Mouse (Mus musculus) limb, embryonic 14.5 days (tissue): ENCODE measurements around the gene Khnyn. TPM values are rescaled to one million over a fixed set of nuclear protein-coding genes. Genes with fewer than 3 reads are reported as not detected.

ENCODE experiments used
- ATAC-seq: fragments of 200-750 bp; cut with Nextera tagmentation; 2 replicates; pipeline ENCODE4 v1.8.0; 2017; ENCODE audit warnings: low read depth, moderate number of reproducible peaks, moderate TSS enrichment; ENCODE audit not compliant: low FRiP score
- DNase-seq: peaks from one replicate; pipeline ENCODE4 v3.0.0-alpha.2; 2015; ENCODE audit warnings: low spot score
- H3K27ac ChIP-seq: fragments of 300-500 bp; sonication (generic); replicated peaks from 2 replicates; pipeline ENCODE4 v1.5.1; 2014; ENCODE audit warnings: low read depth, mild to moderate bottlenecking, low read length, moderate library complexity, mixed read lengths
- H3K27me3 ChIP-seq: fragments of 300-500 bp; sonication (generic); 2 replicates; pipeline ENCODE4 v1.6.1; 2014; ENCODE audit warnings: low read length, mixed read lengths; ENCODE audit not compliant: control insufficient read depth, insufficient read depth
- H3K36me3 ChIP-seq: fragments of 300-500 bp; sonication (generic); 2 replicates; pipeline ENCODE4 v1.6.1; 2014; ENCODE audit warnings: mild to moderate bottlenecking, low read length, moderate library complexity, mixed read lengths; ENCODE audit not compliant: control insufficient read depth, insufficient read depth
- H3K4me1 ChIP-seq: fragments of 300-500 bp; sonication (generic); 2 replicates; pipeline ENCODE4 v1.6.1; 2014; ENCODE audit warnings: antibody characterized with exemption, low read length, mixed read lengths; ENCODE audit not compliant: control insufficient read depth, insufficient read depth
- H3K4me2 ChIP-seq: fragments of 300-500 bp; sonication (generic); replicated peaks from 2 replicates; pipeline ENCODE4 v1.6.1; 2014; ENCODE audit warnings: low read depth, mild to moderate bottlenecking, low read length, moderate library complexity; ENCODE audit not compliant: severe bottlenecking
- H3K4me3 ChIP-seq: fragments of 300-500 bp; sonication (generic); replicated peaks from 2 replicates; pipeline ENCODE4 v1.5.1; 2014; ENCODE audit warnings: low read length
- H3K9ac ChIP-seq: fragments of 300-500 bp; sonication (generic); 2 replicates; pipeline ENCODE4 v1.6.1; 2014; ENCODE audit warnings: mild to moderate bottlenecking, low read depth, low read length, moderate library complexity; ENCODE audit not compliant: severe bottlenecking
- H3K9me3 ChIP-seq: fragments of 300-500 bp; sonication (generic); 2 replicates; pipeline ENCODE4 v1.6.1; 2016; ENCODE audit warnings: low read length; ENCODE audit not compliant: control insufficient read depth
- POLR2A ChIP-seq: fragments of 200-500 bp; IDR thresholded peaks from 2 replicates; pipeline ENCODE4 v1.8.0; 2012; ENCODE audit warnings: inconsistent platforms, mild to moderate bottlenecking, moderate library complexity, borderline replicate concordance; ENCODE audit not compliant: insufficient read depth, insufficient read length; ENCODE audit errors: extremely low read depth
- WGBS: fragments of 180-500 bp; shearing (Covaris S2); extraction: QIAGEN DNeasy Blood & Tissue Kit; methylation state at CpG from one replicate; pipeline ENCODE4 v1.1.7; 2014; 5-methylcytosine and 5-hydroxymethylcytosine counted together
- polyA plus RNA-seq, 2 experiments: library from polyadenylated mRNA; depleted of rRNA in 1 of 2; stranded (reverse) in 1 of 2; unstranded in 1 of 2; fragments of >200 nt; fragmentation: Nextera tagmentation in 1 of 2; extraction: Ambion mirVana in 1 of 2; gene quantifications; 2 replicates each; pipeline versions ENCODE4 v1.2.1 to v1.2.3; 2012 to 2014

Khnyn gene
- polyA plus RNA-seq, 2 experiments = 10.2 to 28.3 TPM

DNA sequence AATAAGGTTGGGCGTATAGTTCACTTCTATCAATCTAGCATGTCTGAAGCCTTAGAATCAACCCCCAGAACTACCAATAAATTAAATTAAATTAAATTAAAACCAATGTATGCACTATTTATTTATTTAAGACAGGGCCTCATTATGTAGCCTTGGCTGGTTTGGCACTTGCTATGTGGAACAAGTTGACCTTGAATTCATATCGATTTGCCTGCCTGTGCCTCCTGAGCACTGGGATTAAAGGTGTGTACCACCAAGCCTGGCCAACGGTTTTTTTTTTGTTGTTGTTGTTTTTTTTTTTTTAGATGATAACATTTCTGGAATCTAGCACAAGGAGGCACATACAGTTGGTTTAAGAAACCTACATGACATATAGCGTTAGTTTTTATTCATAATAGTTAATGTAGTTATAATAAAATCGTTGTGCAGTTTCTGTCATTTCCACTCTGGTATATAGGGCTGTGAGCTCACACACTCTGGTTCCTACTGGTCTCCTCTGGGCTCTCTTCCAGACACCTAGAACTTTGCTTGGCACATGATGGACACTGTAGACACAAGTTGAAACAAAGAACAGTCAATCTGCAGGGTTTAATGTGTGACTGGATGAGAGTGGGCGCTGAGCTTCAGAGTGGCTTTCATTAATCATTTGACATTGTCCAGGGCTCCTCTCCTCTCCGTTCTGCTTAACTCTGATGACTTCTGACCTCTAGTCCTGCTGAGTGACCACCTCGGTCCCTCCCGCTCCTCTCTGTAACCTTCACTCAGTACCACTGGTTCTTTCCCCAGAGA is 39.0 kb upstream of the Khnyn start:
- WGBS = 63% methylated on average over 9 of the region's 9 CpGs
- TF ChIP-seq POLR2A = no peak

GRCm38 (mm10) chr14:55850885-55851284 is 33.9 kb upstream of the Khnyn start:
- no peak overlapping the region for H3K27ac ChIP-seq

More for the DNA sequence above, 39.0 kb upstream of the Khnyn start:
- no peak overlapping the region for H3K9ac ChIP-seq
- no peak for ATAC-seq
- H3K4me1 ChIP-seq = no peaks in the 10 kb centered on the region; the same call in 1 of the 2 replicates
- no peak for DNase-seq
- no peak overlapping the region for H3K27ac ChIP-seq
- H3K36me3 ChIP-seq = no peaks in the 10 kb centered on the region
- H3K27me3 ChIP-seq = no peaks in the 10 kb centered on the region
- H3K4me3 ChIP-seq = no peak overlapping the region
- no peaks in the 10 kb centered on the region for H3K9me3 ChIP-seq
- H3K4me2 ChIP-seq = no peak overlapping the region

GRCm38 (mm10) chr14:55852646-55853551 is 31.8 kb upstream of the Khnyn start:
- 2% methylated on average over 11 of the region's 11 CpGs for WGBS

More at GRCm38 (mm10) chr14:55850885-55851284, 33.9 kb upstream of the Khnyn start:
- ATAC-seq (no peak), DNase-seq (no peak)
- Histone ChIP-seq H3K4me3 (no peak overlapping the region), H3K27me3 (no peaks in the 10 kb centered on the region), H3K36me3 (no peaks in the 10 kb centered on the region), H3K4me2 (no peak overlapping the region), H3K9me3 (no peaks in the 10 kb centered on the region), H3K4me1 (peaks cover 21% of the 10 kb centered on the region), H3K9ac (no peak overlapping the region)
- WGBS = 65% methylated on average over 6 of the region's 6 CpGs
- TF ChIP-seq POLR2A = no peak

DNA sequence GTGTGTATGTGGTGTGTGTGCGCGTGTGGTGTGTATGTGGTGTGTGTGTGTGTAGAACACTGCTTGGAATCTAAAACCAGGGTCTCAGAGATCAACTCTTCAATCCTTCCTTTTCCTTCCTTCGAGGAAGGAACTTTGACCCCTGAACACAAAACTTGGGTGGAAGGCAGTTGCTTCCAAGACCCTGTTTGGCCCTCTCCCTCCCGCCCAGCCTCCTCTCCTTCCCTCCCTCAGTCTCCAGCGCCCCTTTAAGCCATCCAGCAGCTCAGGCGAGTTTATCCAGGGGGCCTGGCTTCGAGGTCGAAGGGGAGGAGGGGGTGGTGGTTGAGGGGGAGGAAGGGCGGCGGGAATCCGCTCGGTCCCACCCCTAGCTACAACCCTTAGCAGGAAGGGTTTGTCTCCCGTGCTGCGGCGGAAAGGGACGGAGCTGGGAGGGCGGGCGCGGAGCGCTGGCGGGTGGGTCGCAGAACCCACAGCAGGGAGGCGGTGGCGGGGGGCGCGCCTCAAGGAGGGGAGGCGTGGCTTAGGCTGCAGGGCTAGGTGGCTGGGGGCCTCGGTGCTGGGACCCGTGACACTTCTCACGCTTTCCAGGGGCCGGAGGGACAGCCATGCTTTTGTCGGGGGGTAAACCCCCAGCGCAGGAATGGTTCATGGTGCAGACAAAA is 31.0 kb upstream of the Khnyn start, which contains the start of gene Nynrin:
Nynrin (plus strand) TSS at position 390 of the 665 bp plus-strand sequence.
- DNase-seq = peak; percentile 91
- WGBS = under 1% methylated on average over 21 of the region's 33 CpGs
- H3K4me1 ChIP-seq = peaks cover 43% of the 10 kb centered on the region
- H3K9ac ChIP-seq = peak within 1 kb of the TSS; percentile 75
- no peak for TF ChIP-seq POLR2A
- peak within 1 kb of the TSS; percentile 66 for H3K4me3 ChIP-seq
- H3K9me3 ChIP-seq = no peaks in the 10 kb centered on the region
- peak within 1 kb of the TSS; percentile 95 for H3K4me2 ChIP-seq
- H3K27ac ChIP-seq = peak within 1 kb of the TSS; percentile 96
- H3K36me3 ChIP-seq = peaks cover 14% of the 10 kb centered on the region
- H3K27me3 ChIP-seq = no peaks in the 10 kb centered on the region
- ATAC-seq = peak; percentile 88

More at GRCm38 (mm10) chr14:55852646-55853551, 31.8 kb upstream of the Khnyn start:
- peaks cover 9% of the 10 kb centered on the region for H3K36me3 ChIP-seq
- H3K9me3 ChIP-seq = no peaks in the 10 kb centered on the region
- H3K4me3 ChIP-seq = peak overlapping the region; percentile 66
- DNase-seq (peak; percentile 84), ATAC-seq (peak; percentile 84)
- peak overlapping the region; percentile 75 for H3K9ac ChIP-seq
- no peaks in the 10 kb centered on the region for H3K27me3 ChIP-seq
- no peak for TF ChIP-seq POLR2A
- peak overlapping the region; percentile 96 for H3K27ac ChIP-seq
- H3K4me1 ChIP-seq = peaks cover 41% of the 10 kb centered on the region
- H3K4me2 ChIP-seq = peak overlapping the region; percentile 95
